Mouse (Mus musculus) lung, postnatal 0 days (tissue): Measurements from ENCODE around the gene Atp5h.

Experiments
- CTCF ChIP-seq: IDR thresholded peaks from 2 replicates; pipeline ENCODE4 v1.5.1; 2016; ENCODE audit warnings: antibody characterized with exemption, mild to moderate bottlenecking
- EP300 ChIP-seq: IDR thresholded peaks from 2 replicates; pipeline ENCODE4 v1.6.1; 2016; ENCODE audit warnings: antibody characterized with exemption, mild to moderate bottlenecking, control low read depth

DNA sequence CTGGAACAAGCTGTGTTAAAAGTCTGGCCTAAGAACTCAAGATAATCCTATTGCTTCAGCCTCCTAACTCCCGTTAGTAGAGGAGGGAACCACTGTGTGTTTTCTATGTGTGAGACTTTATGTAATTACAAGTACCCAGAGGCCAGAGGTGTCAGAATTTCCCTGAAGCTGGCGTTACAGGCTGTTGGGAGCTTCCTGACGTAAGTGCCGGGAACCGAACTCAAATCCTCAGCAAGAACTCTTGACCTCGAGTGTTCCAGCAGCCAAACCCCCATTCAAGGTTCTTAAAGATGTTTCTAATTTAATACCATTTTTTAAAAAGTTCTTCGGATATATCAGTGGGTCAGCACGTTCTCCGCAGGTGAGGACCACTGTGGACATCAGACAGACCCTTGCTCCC lies 38.5 kb downstream of the Atp5h start:
- TF ChIP-seq CTCF = no peak
- no peak for TF ChIP-seq EP300
